In the genomic region with DNA sequence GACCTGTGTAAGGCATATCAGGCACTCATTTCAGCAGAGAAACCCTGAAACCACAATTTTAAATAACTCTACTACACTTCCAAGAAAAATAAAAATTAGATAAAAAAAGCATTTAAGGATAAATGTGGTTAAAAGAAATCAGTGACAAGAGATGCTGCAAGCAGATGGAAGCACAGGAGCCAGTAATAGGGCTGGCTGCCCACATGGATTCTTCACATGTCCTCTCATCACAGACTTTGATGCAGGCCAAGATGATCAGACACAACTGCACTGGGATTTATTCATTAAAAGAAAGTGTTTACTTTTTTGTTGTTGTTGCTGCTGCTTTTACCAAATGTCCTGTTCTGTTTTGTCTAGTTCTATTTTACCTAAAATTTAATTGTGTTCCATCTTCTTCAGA, we compare ENCODE assay signal across 27 mouse cellular contexts.
"Had no signal": no experiment of that assay in that cellular context is flagged by ENCODE, and none has a peak within 500 bp of the region (broad histone marks: within the 10 kb centered on the region; RNA-seq: fewer than 3 reads in every experiment).

No protein-coding gene starts in this region.

- H3K9me3 ChIP-seq: heart, embryonic 13.5 days; heart, embryonic 15.5 days; hindbrain, embryonic 13.5 days; hindbrain, embryonic 15.5 days; kidney, embryonic 15.5 days; limb, embryonic 13.5 days; limb, embryonic 15.5 days; liver, embryonic 12.5 days had no signal

- H3K27me3 ChIP-seq: heart, embryonic 13.5 days; heart, embryonic 15.5 days; hindbrain, embryonic 13.5 days; hindbrain, embryonic 15.5 days; kidney, embryonic 15.5 days; limb, embryonic 13.5 days; limb, embryonic 15.5 days; liver, embryonic 12.5 days had no signal

- H3K9ac ChIP-seq: heart, embryonic 13.5 days; heart, embryonic 15.5 days; hindbrain, embryonic 13.5 days; hindbrain, embryonic 15.5 days; kidney, embryonic 15.5 days; limb, embryonic 13.5 days; limb, embryonic 15.5 days; liver, embryonic 12.5 days; liver, embryonic 14.5 days had no signal

- H3K4me1 ChIP-seq: heart, embryonic 13.5 days; heart, embryonic 15.5 days; hindbrain, embryonic 13.5 days; hindbrain, embryonic 15.5 days; kidney, embryonic 15.5 days; limb, embryonic 13.5 days; limb, embryonic 15.5 days; liver, embryonic 12.5 days had no signal

- H3K4me3 ChIP-seq: heart, adult 2 months; heart, embryonic 13.5 days; heart, embryonic 15.5 days; hindbrain, embryonic 13.5 days; hindbrain, embryonic 15.5 days; kidney, embryonic 15.5 days; limb, embryonic 13.5 days; limb, embryonic 15.5 days; liver, embryonic 12.5 days had no signal

- H3K27ac ChIP-seq: heart, adult 2 months; heart, embryonic 13.5 days; heart, embryonic 15.5 days; hindbrain, embryonic 13.5 days; hindbrain, embryonic 15.5 days; hindbrain, postnatal 0 days; kidney, embryonic 15.5 days; kidney, postnatal 0 days; limb, embryonic 13.5 days; limb, embryonic 15.5 days; liver, embryonic 12.5 days; liver, embryonic 14.5 days had no signal

- ATAC-seq: hindbrain, postnatal 0 days; intestine, embryonic 16.5 days; liver, embryonic 12.5 days had no signal

- DNase-seq: gastrocnemius, postnatal 14 days; gastrocnemius, postnatal 36 days; heart, adult 11 months; heart, adult 2 months; heart, postnatal 14 days; heart, postnatal 36 days; kidney, adult 11 months; kidney, adult 2 months; kidney, adult 9 months; kidney, postnatal 14 days; kidney, postnatal 36 days; layer of hippocampus, postnatal 36 days; left cerebral cortex, postnatal 4 days; lung, adult 18-20 months had no signal

- H3K36me3 ChIP-seq: heart, embryonic 13.5 days; heart, embryonic 15.5 days; hindbrain, embryonic 13.5 days; hindbrain, embryonic 15.5 days; kidney, embryonic 15.5 days; limb, embryonic 13.5 days; limb, embryonic 15.5 days; liver, embryonic 12.5 days had no signal

- H3K4me2 ChIP-seq: heart, embryonic 11.5 days; heart, embryonic 13.5 days; heart, embryonic 15.5 days; hindbrain, embryonic 13.5 days; hindbrain, embryonic 15.5 days; kidney, embryonic 15.5 days; limb, embryonic 13.5 days; limb, embryonic 15.5 days; liver, embryonic 12.5 days had no signal
